Mouse (Mus musculus): ENCODE measurements around the gene Fam160a2. TPM values are rescaled to one million over a fixed set of nuclear protein-coding genes. Genes with fewer than 3 reads are reported as not detected.

The Fam160a2 gene
- total and polyA plus RNA-seq, 2 experiments from 2014 or later: 33.4 to 48.0 TPM

- DNase-seq (ENCODE audit: low spot score) (no peak), ATAC-seq (no peak)
- Histone ChIP-seq H3K9ac (replicated peaks; ENCODE audit: low read length) (no peak overlapping the region), H3K4me3 (ENCODE audit: low read length) (no peak overlapping the region), H3K36me3 (ENCODE audit: insufficient read depth, low read length) (no peaks in the 10 kb centered on the region), H3K27me3 (ENCODE audit: insufficient read depth, low read length) (no peaks in the 10 kb centered on the region), H3K4me1 (ENCODE audit: insufficient read depth, low read length) (no peaks in the 10 kb centered on the region), H3K27ac (no peak overlapping the region), H3K4me2 (ENCODE audit: low read depth, low read length) (no peak overlapping the region), H3K9me3 (ENCODE audit: low read length) (no peaks in the 10 kb centered on the region)
- 71% methylated on average over 2 of the region's 2 CpGs for WGBS
- TF ChIP-seq CTCF (IDR thresholded peaks at IDR 0.05; ENCODE audit: low read depth): no peak
Observed at GRCm38 (mm10) chr7:105342752-105343151, 57.1 kb downstream of the Fam160a2 start.

GRCm38 (mm10) chr7:105342170-105342569 is 57.7 kb downstream of the Fam160a2 start, which contains the start of gene Olfr691:
Gene Olfr691 (minus strand): TSS chr7:105342270.
- ATAC-seq (no peak), DNase-seq (ENCODE audit: low spot score) (no peak)
- Histone ChIP-seq H3K27me3 (ENCODE audit: insufficient read depth, low read length) (no peaks in the 10 kb centered on the region), H3K4me1 (ENCODE audit: insufficient read depth, low read length) (no peaks in the 10 kb centered on the region), H3K27ac (no peak within 1 kb of the TSS), H3K9me3 (ENCODE audit: low read length) (no peaks in the 10 kb centered on the region), H3K4me3 (ENCODE audit: low read length) (no peak within 1 kb of the TSS), H3K36me3 (ENCODE audit: insufficient read depth, low read length) (no peaks in the 10 kb centered on the region), H3K4me2 (ENCODE audit: low read depth, low read length) (no peak within 1 kb of the TSS), H3K9ac (replicated peaks; ENCODE audit: low read length) (no peak within 1 kb of the TSS)
- WGBS: 56% methylated on average over 1 of the region's 1 CpGs
- no peak for TF ChIP-seq CTCF (IDR thresholded peaks at IDR 0.05; ENCODE audit: low read depth)

- no peak for ATAC-seq
- H3K9me3 ChIP-seq (ENCODE audit: low read length): no peaks in the 10 kb centered on the region
- no peaks in the 10 kb centered on the region for H3K4me1 ChIP-seq (ENCODE audit: insufficient read depth, low read length)
- no peak within 1 kb of the TSS for H3K4me2 ChIP-seq (ENCODE audit: low read depth, low read length)
- no peak within 1 kb of the TSS for H3K4me3 ChIP-seq (ENCODE audit: low read length)
- no peaks in the 10 kb centered on the region for H3K27me3 ChIP-seq (ENCODE audit: insufficient read depth, low read length)
- no peak within 1 kb of the TSS for H3K9ac ChIP-seq (replicated peaks; ENCODE audit: low read length)
- WGBS: 90% methylated on average over 1 of the region's 1 CpGs
- no peak within 1 kb of the TSS for H3K27ac ChIP-seq
- DNase-seq (ENCODE audit: low spot score): no peak
- no peak for TF ChIP-seq CTCF (IDR thresholded peaks at IDR 0.05; ENCODE audit: low read depth)
- no peaks in the 10 kb centered on the region for H3K36me3 ChIP-seq (ENCODE audit: insufficient read depth, low read length)
Observed at GRCm38 (mm10) chr7:105334004-105334403, 65.8 kb downstream of the Fam160a2 start, which contains the start of gene Olfr690. Gene Olfr690 (minus strand): TSS chr7:105334104.

- Histone ChIP-seq H3K4me3 (ENCODE audit: low read length) (no peak overlapping the region), H3K9ac (replicated peaks; ENCODE audit: low read length) (no peak overlapping the region), H3K4me2 (ENCODE audit: low read depth, low read length) (no peak overlapping the region), H3K27me3 (ENCODE audit: insufficient read depth, low read length) (no peaks in the 10 kb centered on the region), H3K27ac (no peak overlapping the region), H3K36me3 (ENCODE audit: insufficient read depth, low read length) (no peaks in the 10 kb centered on the region), H3K4me1 (ENCODE audit: insufficient read depth, low read length) (no peaks in the 10 kb centered on the region), H3K9me3 (ENCODE audit: low read length) (no peaks in the 10 kb centered on the region)
- ATAC-seq: no peak
- WGBS: 79% methylated on average over 2 of the region's 2 CpGs
- no peak for DNase-seq (ENCODE audit: low spot score)
- no peak for TF ChIP-seq CTCF (IDR thresholded peaks at IDR 0.05; ENCODE audit: low read depth)
Observed at GRCm38 (mm10) chr7:105325302-105325701, 74.6 kb downstream of the Fam160a2 start.

Other genes starting within 250 kb of the Fam160a2 start
- gene Olfr684, start 236.4 kb downstream of the Fam160a2 start, total RNA-seq (2014; rRNA removed): not detected in 2 replicates
- gene Olfr684, start 236.4 kb downstream of the Fam160a2 start, polyA plus RNA-seq (2015; fragmentation: Nextera tagmentation; extraction: Ambion mirVana): not detected in 2 replicates
- gene Olfr685, start 214.0 kb downstream of the Fam160a2 start, total RNA-seq (2014; rRNA removed): 0.52 TPM in 1 of 2 replicates, not detected in the other
- not detected in 2 replicates for gene Olfr685, start 214.0 kb downstream of the Fam160a2 start, polyA plus RNA-seq (2015; fragmentation: Nextera tagmentation; extraction: Ambion mirVana)
- gene Olfr686, start 192.6 kb downstream of the Fam160a2 start, total RNA-seq (2014; rRNA removed): 0.10 TPM in 1 of 2 replicates, not detected in the other
- gene Olfr686, start 192.6 kb downstream of the Fam160a2 start, polyA plus RNA-seq (2015; fragmentation: Nextera tagmentation; extraction: Ambion mirVana): not detected in 2 replicates
- not detected in 2 replicates for gene Olfr688, start 112.0 kb downstream of the Fam160a2 start, total RNA-seq (2014; rRNA removed)
- gene Olfr688, start 112.0 kb downstream of the Fam160a2 start, polyA plus RNA-seq (2015; fragmentation: Nextera tagmentation; extraction: Ambion mirVana): not detected in 2 replicates
- gene Olfr689, start 88.9 kb downstream of the Fam160a2 start, total RNA-seq (2014; rRNA removed): not detected in 2 replicates
- 0.05 and 0.16 TPM in 2 replicates for gene Olfr689, start 88.9 kb downstream of the Fam160a2 start, polyA plus RNA-seq (2015; fragmentation: Nextera tagmentation; extraction: Ambion mirVana)
- gene Olfr690, start 66.0 kb downstream of the Fam160a2 start, total RNA-seq (2014; rRNA removed): 0.14 and 0.99 TPM in 2 replicates
- gene Olfr690, start 66.0 kb downstream of the Fam160a2 start, polyA plus RNA-seq (2015; fragmentation: Nextera tagmentation; extraction: Ambion mirVana): not detected in 2 replicates
- 0.52 and 0.75 TPM in 2 replicates for gene Olfr691, start 57.8 kb downstream of the Fam160a2 start, total RNA-seq (2014; rRNA removed)
- gene Olfr691, start 57.8 kb downstream of the Fam160a2 start, polyA plus RNA-seq (2015; fragmentation: Nextera tagmentation; extraction: Ambion mirVana): 0.13 and 0.15 TPM in 2 replicates
- gene Olfr692, start 31.8 kb downstream of the Fam160a2 start, total RNA-seq (2014; rRNA removed): not detected in 2 replicates
- not detected in 2 replicates for gene Olfr692, start 31.8 kb downstream of the Fam160a2 start, polyA plus RNA-seq (2015; fragmentation: Nextera tagmentation; extraction: Ambion mirVana)
- not detected in 2 replicates for gene Gm5901, start 25.0 kb downstream of the Fam160a2 start, total RNA-seq (2014; rRNA removed)
- gene Gm5901, start 25.0 kb downstream of the Fam160a2 start, polyA plus RNA-seq (2015; fragmentation: Nextera tagmentation; extraction: Ambion mirVana): 0.44 TPM in 1 of 2 replicates, not detected in the other
- 0.21 TPM in 1 of 2 replicates, not detected in the other for gene Cnga4, start 4.5 kb upstream of the Fam160a2 start, total RNA-seq (2014; rRNA removed)
- gene Cnga4, start 4.5 kb upstream of the Fam160a2 start, polyA plus RNA-seq (2015; fragmentation: Nextera tagmentation; extraction: Ambion mirVana): 0.08 and 0.14 TPM in 2 replicates
- 10.7 and 14.2 TPM in 2 replicates for gene Cckbr, start 25.7 kb upstream of the Fam160a2 start, total RNA-seq (2014; rRNA removed)
- gene Cckbr, start 25.7 kb upstream of the Fam160a2 start, polyA plus RNA-seq (2015; fragmentation: Nextera tagmentation; extraction: Ambion mirVana): 5.3 TPM in 2 replicates
- 32.8 and 49.5 TPM in 2 replicates for gene Cavin3, start 82.2 kb upstream of the Fam160a2 start, total RNA-seq (2014; rRNA removed)
- gene Cavin3, start 82.2 kb upstream of the Fam160a2 start, polyA plus RNA-seq (2015; fragmentation: Nextera tagmentation; extraction: Ambion mirVana): 47.3 and 52.7 TPM in 2 replicates
- 177 and 178 TPM in 2 replicates for gene Smpd1, start 154.3 kb upstream of the Fam160a2 start, total RNA-seq (2014; rRNA removed)
- 103 and 108 TPM in 2 replicates for gene Smpd1, start 154.3 kb upstream of the Fam160a2 start, polyA plus RNA-seq (2015; fragmentation: Nextera tagmentation; extraction: Ambion mirVana)
- 512 and 570 TPM in 2 replicates for gene Apbb1, start 181.6 kb upstream of the Fam160a2 start, total RNA-seq (2014; rRNA removed)
- gene Apbb1, start 181.6 kb upstream of the Fam160a2 start, polyA plus RNA-seq (2015; fragmentation: Nextera tagmentation; extraction: Ambion mirVana): 306 and 307 TPM in 2 replicates
- 0.36 TPM in 1 of 2 replicates, not detected in the other for gene Hpx, start 200.1 kb upstream of the Fam160a2 start, total RNA-seq (2014; rRNA removed)
- gene Hpx, start 200.1 kb upstream of the Fam160a2 start, polyA plus RNA-seq (2015; fragmentation: Nextera tagmentation; extraction: Ambion mirVana): 0.11 TPM in 1 of 2 replicates, not detected in the other
- gene Trim3, start 233.5 kb upstream of the Fam160a2 start, total RNA-seq (2014; rRNA removed): 169 and 174 TPM in 2 replicates
- 97.9 and 106 TPM in 2 replicates for gene Trim3, start 233.5 kb upstream of the Fam160a2 start, polyA plus RNA-seq (2015; fragmentation: Nextera tagmentation; extraction: Ambion mirVana)
- 49.6 and 63.9 TPM in 2 replicates for gene Timm10b, start 240.0 kb upstream of the Fam160a2 start, total RNA-seq (2014; rRNA removed)
- 179 and 181 TPM in 2 replicates for gene Timm10b, start 240.0 kb upstream of the Fam160a2 start, polyA plus RNA-seq (2015; fragmentation: Nextera tagmentation; extraction: Ambion mirVana)
- 67.5 and 103 TPM in 2 replicates for gene Arfip2, start 240.4 kb upstream of the Fam160a2 start, total RNA-seq (2014; rRNA removed)
- 82.5 and 82.8 TPM in 2 replicates for gene Arfip2, start 240.4 kb upstream of the Fam160a2 start, polyA plus RNA-seq (2015; fragmentation: Nextera tagmentation; extraction: Ambion mirVana)
- gene Gm45799, start 240.5 kb upstream of the Fam160a2 start, total RNA-seq (2014; rRNA removed): 16.1 and 51.9 TPM in 2 replicates
- gene Gm45799, start 240.5 kb upstream of the Fam160a2 start, polyA plus RNA-seq (2015; fragmentation: Nextera tagmentation; extraction: Ambion mirVana): 25.1 and 33.3 TPM in 2 replicates